Mouse (Mus musculus): ENCODE data around the gene Zfp366.
"Not testable (repeated sequence)": the region's sequence is repeated elsewhere in the genome, so short reads cannot be mapped to it uniquely, and the experiment has no call there.

Zfp366 gene

DNA sequence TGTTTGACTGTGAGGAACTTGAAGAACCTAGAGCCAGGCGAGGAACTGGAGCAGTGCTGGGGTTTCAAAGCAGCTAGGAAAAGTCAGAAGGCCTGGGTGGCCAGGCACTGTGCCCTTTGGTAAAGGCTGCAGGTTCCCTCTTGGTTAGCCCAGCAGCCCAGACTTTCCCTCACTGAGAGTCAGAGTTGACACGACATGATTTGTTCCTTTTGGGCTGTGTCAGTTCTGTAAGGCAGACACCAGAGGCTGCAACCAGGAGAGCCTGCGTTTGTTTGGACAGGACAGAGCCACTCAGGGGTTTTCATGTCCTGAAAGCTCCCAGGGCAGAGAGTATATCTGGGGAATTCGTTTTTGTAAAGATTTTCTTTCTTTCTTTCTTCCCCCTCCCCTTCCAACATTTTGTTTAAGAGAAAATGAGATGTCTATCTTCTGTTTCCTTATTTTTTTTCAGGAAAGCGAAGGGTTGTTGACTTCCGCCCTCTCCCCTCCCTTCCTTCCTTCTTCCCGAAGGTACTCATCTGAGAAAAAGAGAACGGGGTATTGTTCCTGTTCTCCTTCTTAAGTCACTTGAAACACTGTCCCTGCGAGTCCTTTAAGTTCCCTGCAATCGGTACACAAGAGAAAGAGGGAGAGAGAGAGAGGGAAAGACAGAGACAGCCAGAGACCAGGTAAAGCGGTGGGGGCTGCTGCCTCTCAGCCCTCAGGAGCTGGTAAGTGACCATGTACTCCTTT is at the start of gene Zfp366:
Gene Zfp366, plus strand, starts transcription at position 669 of the 732 bp plus-strand sequence.
- DNase-seq (ENCODE audit: low read depth, low spot score): no peak

DNA sequence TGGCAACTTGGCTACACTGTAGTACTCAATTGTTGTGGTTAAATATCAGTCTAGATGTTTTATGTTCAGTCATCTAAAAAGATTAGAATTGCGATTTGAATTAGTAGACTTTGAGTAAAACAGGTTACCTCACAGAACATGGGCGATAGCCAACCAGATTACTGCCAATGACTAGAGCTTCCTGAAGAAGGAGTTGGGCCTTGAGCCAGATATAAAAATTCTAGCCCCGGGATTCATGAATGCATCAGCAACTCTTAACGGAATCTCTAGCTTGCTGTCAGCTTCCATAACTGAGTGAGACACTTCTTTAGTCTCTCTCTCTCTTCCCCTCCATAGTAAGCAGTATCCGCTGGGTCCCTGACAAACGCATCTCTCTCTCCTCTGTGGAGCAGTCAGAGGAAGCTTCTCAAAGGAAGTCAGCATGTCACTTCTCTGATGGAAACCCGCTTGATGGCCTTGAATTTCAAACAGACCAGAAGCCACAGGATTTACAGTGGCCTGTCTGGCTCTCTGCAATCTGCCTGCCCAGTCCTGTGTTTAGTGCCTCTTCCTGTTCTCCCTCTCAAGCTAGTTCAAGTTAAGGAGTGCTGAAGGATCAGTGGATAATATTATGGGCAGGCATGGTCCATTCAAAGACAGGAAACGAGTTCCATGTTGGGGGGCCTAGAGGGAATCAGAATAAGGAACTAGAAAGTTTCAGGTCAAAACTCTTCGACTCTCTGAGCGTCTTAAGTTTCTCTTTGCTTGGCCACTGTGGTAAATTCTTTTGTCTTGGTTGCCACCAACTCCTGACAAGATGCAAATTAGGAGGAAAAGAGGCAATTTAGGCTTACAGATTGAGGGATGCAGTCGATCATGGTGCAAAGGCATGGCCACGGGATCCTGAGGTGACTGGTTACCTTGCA is 46.0 kb upstream of the Zfp366 start:
- peak; percentile 45 for DNase-seq (ENCODE audit: low read depth, low spot score)

DNA sequence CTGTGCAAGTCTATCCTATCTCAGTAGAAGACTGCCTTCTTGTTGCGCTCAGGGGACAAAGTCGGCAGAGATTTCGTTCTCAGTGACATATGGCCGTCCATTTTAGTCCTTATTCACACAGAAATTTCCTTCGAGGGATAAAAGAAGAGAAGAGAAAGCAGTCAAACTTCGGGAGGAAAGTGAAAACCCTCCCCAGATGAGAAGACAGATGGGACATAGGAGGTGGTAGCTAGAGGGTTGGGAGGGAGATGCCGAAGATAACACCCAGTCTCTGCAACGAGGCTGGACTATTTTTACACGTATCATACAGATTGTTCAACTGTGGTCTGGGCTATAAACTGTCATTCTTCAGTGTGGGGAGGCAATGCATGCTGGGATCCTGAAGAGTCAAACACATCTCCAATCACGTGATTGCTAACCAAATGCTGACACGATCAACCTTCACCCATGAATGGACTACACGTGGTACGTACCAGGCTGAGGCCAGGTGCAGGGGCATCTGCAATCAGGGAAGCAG is 38.2 kb upstream of the Zfp366 start:
- DNase-seq (ENCODE audit: low read depth, low spot score): peak; percentile 89

DNA sequence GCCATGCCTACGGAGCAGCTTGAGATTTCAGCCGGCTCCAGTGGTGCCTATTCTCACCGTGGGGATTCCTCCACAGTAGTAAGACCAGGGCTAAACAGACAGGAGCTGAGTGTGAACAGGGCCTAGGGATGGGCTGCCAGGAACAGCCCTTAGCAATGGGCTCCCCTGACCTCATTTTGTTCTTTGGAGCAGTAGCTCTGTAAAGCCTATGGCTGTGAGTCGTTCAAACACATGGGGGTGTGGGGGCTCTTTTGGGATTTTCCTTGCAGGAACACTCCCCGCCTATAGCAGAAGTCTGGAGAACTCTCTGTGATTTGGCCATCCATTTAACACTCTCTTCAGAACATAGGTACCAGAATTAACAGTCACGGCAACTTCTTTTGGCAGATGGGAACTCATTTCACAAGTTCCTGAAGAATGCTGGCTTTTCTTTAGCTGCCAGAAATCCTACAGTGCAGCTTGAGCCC is 36.9 kb upstream of the Zfp366 start:
- peak; percentile 90 for DNase-seq (ENCODE audit: low read depth, low spot score)

DNA sequence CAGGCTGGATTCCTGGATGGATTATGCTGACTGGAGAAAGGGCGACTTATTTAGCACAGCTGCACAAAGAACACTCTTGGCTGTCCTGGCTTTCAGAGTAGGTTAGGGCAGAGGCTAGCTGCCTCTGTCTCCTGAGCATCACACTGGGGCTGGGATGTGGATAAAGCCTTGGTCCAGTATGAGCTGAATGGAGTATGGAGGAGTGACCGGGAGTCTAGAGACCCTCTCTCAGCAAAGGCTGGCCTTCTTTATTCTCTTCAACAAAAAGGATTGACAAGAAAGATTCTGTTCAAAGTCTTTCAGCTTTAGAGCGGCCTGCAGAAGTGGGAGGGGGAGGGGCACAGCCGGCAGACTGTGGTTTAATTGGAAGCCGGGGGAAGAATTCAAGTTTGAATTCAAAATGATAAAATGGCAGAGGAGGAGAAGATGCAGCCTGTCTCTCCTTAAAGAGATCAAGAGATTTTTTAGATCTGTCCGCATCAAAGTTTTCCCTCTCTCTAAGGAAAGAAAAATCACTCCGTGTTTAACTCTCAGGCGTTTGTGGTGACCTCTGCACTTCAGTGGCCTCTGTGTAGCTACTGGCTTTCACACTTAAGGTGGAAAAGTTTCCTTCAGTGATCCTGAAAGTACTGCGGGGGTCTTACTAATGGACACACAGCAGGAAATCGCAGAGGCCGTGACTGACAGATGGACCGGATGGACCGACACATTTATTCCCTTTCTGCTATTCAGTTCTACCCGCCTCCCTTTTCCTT is 34.9 kb upstream of the Zfp366 start:
- DNase-seq (ENCODE audit: low read depth, low spot score): peak; percentile 27

DNA sequence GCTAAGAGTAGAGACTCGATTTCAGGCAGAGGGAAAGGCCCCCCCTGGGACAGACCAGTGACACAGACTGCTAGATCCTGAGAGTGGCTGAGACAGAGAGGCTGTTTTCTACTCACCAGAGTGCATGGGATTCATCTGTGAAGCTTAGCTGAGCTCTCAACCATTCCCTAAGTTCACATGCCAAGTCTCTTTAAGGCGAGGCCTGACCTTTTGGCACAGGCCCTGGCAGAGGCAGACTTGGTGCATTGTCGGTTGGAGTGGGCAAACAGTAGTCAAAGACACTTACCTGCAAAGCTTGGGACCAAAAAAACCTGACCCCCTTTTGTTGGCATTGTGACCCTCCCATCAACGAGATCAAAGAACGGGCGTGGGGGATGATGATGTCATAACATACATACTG is 34.0 kb upstream of the Zfp366 start:
- no peak for DNase-seq (ENCODE audit: low read depth, low spot score)

DNA sequence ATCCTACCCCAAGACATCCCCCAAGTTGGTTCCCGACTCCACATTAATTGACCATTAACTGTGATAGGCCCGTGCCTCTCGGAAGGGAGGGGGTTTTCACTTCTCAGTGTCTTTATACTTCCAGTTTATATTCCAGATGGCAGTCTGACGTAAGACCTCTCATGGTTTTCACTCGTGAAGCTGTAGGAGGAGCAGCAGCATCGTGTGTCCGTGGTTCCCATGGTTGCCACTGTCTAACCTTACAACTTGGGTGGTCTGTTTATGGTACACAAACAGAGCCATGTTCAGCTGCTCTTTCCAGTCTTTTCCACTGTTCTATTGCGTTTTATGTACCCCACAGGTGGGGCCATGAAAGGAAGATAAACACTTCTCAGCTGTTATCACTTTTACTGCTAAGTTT is 33.5 kb upstream of the Zfp366 start:
- DNase-seq (ENCODE audit: low read depth, low spot score): peak; percentile 59

DNA sequence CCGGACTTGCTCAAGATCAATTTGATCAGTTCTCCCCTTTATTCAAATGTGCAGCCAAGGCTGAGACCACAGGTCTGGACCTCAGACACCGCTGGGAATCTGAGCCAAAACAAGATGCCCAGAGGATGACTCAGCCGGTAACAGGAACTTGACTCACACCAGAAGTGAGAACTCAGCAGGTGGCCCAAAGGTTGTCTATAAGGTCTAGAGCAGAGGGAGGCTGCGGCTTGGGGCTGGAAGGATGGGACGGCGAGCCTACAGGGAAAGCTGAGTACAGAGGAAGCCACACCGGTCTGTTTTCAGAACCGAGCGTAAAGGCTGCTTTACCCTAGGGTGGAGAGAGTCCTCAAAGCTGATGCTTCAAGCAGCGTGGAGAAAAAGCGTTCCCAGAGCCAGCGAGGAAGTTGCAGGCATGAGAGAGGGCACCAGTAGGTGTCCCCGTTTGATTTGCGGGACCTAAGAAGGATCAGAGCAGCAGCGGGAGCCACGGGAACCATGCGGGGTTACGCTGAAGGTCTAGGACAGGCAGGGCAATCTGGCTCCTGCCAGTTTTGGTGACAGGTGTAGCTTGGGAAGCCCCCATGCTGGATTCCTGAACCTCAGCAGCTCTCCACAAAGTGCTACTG is 32.2 kb upstream of the Zfp366 start:
- peak; percentile 63 for DNase-seq (ENCODE audit: low read depth, low spot score)

DNA sequence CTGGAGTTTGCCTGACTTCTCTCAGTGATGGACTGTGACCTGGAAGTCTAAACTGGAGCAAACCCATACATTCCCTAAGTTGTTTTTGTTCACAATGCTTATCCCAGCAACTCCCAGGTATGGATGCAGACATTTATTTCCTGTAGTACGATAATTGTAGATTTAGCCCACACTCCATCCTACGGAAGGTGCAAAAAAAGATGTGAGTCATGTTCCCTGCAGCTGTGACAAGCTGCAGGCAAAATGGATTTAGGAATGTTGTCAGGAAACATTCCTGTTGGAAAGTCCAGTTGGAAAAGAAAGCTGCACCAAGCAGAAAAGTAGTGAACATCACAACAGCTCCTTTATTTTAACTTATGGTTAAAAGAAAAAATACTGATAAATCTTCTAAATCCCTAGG is 26.9 kb upstream of the Zfp366 start:
- DNase-seq (ENCODE audit: low read depth, low spot score): peak; percentile 85

DNA sequence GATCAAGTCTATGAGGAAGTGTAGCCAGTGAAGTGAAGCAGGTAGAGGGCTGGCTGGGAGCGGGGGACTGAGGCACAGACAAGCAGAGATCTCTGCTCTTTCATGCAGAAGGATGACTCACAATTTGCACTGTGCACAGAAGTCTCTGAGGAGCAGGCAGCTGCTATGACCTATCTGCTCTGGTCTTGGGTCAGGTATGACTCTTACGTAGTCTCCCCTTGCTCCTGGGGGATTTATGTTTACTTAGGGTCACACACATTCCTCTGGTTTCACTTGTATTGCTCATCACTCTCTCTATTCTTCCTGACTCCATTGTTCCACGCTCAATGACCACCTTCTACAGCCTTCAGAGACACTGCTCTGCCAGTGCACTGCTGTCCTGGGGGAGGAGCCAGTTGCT is 25.9 kb upstream of the Zfp366 start:
- DNase-seq (ENCODE audit: low read depth, low spot score): no peak

DNA sequence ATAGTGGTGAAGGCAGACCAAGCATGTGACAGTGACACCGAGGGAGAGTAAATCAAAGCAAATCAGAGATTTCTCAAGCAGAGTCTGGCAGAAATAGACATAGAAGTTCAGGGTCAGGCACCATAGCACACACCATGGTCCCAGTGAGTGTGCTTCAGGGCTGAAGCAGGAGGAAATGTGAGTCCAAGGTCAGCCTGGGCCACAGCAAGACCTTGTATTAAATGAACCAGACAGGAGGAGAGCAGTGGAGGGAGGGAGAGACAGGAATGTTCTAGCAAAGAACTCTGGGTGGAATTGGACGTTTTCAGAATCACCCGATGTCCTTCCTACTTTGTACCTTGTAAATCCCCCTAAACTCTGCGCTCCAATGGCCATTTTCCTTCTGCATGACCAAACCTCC is 21.6 kb upstream of the Zfp366 start:
- no peak for DNase-seq (ENCODE audit: low read depth, low spot score)

DNA sequence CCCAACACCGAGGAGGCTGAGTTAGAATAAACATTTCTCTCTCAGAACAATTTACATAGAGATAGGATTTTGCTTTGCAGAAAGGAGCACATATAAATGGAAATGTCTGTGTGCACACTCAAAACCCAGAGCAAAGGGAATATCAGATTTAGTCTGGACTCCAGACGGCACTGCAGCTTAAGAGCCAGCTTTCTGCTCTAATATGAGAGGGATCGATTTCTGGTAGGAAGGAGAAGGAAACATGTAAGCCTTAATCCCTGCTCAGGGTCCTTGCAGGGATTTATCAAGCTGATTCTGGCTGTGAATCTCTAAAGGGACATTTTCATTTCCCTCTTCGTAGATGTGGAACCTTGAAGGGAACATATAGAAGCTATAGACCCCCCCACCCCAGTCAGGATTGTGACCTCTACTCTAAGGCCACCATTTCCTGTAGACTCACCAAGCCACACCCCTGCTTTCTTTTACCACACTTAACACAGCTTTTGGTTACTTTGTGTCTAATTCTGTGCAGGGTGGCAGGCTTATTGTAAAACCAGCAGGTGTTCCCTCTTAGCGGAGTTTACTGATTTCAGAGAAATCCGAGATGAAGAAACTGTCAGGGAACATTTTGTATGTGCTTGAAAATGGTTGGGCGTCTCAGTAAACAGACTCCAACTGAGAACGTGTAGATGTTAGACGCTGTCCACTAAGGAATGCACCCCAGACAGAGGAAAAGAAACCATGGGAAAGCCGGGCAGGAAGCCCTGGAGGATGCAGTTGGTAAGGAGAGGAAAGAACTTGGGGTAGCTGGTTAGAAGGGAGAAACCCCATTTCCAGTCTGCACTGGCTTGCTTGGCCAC is 20.9 kb upstream of the Zfp366 start:
- DNase-seq (ENCODE audit: low read depth, low spot score): peak; percentile 24

DNA sequence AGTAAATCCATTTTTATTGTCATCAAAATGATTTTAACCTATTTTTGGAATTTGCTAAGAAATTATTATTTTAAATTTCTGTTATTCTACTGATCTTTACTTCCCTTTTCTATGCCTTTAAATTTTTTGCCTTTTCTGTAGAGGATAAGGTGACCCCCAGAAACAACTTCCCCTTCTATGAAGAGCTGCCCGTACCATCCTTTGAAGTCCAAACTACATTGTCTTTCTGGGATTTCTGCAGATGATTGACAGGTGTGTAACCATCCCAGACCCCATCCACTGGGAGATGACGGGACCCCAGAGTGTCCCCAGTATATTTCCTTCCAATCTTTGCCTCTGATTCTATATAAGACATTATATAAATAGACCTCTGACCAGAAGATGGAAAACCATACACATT is 20.3 kb upstream of the Zfp366 start:
- no peak for DNase-seq (ENCODE audit: low read depth, low spot score)

DNA sequence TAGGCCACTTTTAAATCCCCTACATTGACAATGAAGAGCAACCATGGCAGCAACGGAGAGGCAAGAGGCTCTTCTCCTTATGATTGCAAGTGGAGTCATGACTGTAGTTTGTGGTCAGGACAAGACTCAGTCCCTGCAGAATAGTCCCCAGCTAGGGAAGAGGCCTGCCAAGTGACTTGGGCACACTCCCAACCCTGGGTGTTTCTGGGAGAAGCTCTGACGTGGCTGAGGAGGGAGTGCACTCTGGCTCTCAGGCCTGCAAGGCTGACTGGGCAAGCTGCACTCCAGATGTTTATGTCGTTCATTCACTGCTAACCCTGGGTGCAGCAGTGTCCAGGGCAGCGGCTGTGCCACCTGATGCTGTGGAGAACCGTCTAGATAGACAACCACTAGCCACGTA is 15.2 kb upstream of the Zfp366 start:
- no peak for DNase-seq (ENCODE audit: low read depth, low spot score)

DNA sequence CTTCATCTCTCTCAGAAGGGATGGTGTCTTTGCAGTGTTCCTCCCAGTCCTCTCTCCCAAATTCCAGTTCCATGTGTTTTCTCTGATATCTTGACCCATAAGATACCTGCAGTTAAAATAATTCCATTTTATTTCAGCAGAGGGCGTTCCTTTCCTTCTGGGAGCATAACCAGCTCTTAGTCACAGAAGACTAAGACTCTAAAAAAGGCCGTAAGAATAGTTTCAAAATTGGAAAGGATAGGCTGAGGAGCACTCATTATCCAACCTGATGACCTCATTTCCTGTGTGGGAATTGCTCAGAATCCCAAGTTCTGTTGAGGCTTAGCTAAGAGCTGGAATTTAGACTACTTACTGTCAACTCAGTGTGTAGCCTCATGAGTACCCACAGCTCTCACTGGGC is 14.3 kb upstream of the Zfp366 start:
- DNase-seq (ENCODE audit: low read depth, low spot score): peak; percentile 76

DNA sequence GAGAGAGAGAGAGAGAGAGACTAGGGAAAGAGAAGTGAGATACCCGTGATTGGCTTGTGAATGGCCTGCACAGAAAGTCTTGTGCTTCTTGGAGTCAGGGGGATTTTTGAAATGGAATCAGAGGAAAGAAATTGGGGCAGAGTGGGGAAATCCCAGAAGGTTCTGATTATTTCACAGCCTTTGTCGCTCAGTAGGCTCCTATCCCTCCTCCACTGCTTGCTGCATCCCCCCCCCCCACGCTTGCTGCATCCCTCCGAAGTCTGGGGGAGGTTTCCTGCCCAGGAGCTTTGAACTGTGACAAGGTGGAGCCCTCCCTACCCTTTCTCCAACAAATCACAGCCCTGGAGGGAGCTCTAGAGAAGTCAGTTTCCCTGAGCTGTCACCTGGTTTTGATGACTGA is 10.8 kb upstream of the Zfp366 start:
- no peak for DNase-seq (ENCODE audit: low read depth, low spot score)

DNA sequence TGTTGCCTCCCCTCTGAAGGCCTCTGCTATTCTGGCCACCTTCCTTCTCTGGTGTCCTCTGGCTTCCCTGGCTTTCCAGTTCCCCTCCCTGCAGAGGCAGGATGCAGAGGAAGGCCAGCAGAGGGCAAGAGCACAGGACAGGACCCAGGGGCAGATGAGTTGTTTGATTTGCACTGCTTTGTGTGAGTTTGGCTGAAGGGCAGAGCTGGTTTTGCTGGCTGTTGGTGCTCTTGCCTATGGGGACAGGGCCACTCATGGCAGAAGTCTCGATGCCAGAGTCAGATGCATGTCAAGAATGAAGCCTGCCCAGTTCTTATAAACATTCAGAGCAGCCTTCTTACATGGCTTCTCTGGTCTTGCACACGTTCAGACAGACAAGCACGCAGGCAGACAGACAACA is 1.8 kb upstream of the Zfp366 start:
- DNase-seq (ENCODE audit: low read depth, low spot score): not testable (repeated sequence)

DNA sequence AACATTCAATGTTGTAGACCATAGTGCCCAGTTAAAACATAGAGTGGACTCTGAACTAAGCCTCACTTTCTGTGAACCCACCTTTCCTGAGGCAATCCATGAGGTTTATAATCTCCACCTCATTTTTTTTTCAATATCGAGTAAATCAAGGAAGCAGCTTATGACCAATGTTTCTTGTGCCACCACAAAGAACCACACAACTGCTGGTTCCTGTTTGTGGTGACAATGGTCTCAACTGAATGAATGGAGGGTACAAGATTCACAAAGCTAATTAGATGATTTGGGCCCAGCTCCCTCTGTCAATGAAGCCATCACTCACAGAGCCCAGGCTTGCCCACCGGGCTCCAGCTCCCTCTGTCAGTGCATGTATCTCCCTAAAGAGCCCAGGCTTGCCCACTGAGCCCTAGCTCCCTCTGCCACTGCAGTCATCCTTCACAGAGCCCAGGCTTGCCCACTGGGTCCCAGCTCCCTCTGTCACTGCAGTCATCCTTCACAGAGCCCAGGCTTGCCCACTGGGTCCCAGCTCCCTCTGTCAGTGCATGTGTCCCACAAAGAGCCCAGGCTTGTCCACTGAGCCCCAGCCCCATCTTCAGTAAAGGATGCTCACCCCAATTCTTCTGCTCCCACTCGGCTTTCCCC is 1.2 kb upstream of the Zfp366 start:
- DNase-seq (ENCODE audit: low read depth, low spot score): no peak

DNA sequence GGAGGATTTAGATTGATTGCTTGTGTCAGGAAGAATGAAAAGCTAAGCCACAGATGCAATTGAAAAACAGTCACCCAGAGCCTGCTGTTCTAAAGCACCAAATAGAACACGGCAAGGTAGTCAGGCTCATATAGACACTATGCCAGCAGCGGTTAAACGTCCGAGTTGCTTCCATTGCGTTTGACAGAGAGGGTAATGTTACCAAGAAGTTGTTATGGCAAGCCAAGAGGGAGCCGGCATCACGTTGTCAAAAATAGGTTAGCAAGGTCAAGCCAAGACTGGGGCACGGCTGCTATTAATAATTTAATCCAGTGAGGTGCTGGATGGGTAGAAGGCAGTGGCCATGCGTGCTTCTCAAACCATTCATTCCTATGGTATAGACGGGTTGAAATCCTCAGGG is 950 bp downstream of the Zfp366 start:
- DNase-seq (ENCODE audit: low read depth, low spot score): no peak
